Mouse (Mus musculus) c-Kit-positive CD71-positive TER-119-negative erythroid progenitor cells, embryonic 14.5 days (primary cell): ENCODE measurements around the gene Wnt6.

ENCODE experiments used
- DNase-seq: peaks from one replicate; pipeline ENCODE4 v3.0.0-alpha.2; 2013; ENCODE audit warnings: low read depth

Gene Wnt6

DNA sequence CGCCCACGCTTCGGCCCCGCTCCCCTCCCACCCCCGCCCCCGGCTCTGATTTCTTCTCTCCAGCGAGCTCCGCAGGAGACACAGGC is at the start of gene Wnt6:
Wnt6 (plus strand) TSS at position 48 of the 86 bp plus-strand sequence.
- DNase-seq = no peak

DNA sequence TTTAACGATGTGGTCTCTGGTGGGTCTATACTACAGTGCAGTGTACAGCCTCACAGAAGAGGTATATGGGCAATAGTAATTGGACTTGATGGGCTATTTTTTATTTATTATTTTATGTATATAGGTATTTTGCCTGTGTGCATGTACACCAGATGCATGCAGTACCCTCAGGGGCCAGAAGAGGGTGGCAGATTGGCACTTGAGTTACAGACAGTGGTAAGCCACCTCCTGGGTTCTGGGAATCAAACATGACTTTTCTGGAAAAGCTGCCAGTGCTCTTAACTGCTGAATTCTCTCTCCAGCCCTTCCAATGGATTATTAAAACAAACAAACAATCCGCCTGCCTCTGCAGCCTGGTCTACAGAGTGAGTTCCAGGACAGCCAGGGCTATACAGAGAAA is 47.9 kb upstream of the Wnt6 start:
- DNase-seq = peak; percentile 40

DNA sequence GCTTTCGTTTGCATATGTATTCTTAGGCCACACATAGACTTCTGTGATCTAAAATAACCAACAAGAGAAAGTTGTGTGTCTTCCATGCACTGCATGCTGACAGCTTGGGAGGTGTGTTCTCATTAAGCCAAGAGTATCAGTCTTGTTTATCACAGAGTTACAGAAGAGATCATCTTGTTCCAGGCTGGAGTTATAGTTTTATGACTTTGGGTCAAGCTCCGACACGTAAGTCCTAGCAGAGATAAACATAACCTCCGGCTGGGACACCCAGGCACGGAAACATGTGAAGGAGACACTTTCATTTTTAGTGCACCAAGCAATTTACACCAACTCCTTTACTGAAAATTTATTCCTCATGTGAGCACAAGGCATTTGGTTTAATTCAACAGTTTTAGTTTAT is 45.6 kb upstream of the Wnt6 start:
- no peak for DNase-seq

DNA sequence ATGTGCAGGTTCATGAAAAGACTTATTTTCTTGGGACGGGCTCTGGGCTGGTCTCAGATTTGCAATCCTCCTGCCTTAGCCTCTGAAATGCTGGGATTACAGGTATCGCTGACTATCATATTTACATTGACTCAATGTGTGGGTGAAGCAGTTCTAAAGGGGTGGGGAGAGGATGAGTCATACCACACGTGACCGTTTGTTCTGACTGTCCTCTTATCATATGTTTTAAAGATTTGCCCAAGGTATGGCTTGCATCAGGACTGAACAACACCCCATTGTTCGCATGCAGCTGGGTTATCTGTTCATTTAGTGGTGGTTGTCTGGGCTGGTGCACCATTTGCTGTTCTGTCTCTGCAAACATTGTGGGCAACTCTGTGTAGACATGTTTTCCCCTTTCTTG is 45.0 kb upstream of the Wnt6 start:
- DNase-seq = no peak

DNA sequence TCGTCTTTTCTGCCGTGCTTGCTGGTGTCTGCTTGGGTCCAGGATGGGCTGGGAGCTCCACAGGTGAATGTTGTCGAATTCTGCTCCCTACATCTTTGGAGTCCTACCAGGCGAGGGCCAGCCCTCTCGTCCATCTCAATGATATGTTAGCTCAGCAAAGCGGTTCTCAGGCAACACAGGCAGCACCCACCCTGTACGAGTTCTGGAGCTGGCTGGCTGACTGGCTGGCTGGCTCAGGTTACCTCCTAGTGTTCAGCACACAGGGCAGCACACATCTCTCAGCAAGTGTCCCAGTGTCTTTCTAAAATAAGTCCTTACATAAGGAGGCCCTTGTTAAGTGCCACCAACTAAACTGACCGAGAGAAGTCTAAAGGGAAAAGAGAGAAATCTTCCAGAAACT is 43.2 kb upstream of the Wnt6 start:
- no peak for DNase-seq

DNA sequence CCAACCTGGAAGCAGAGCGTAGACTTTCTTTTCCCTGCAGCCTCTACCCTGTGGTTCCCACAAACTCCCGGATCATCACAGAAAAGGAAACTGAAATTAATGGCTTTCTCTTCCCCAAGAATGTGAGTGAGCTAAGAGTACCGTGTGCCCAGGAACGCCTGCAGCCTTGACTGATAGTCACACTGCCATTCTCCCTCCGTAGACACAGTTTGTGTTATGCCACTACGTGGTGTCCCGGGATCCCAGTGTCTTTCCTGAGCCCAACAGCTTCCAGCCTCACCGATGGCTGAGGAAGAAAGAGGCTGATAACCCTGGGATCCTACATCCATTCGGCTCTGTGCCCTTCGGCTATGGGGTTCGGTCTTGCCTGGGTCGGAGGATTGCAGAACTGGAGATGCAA is 34.7 kb upstream of the Wnt6 start:
- no peak for DNase-seq

DNA sequence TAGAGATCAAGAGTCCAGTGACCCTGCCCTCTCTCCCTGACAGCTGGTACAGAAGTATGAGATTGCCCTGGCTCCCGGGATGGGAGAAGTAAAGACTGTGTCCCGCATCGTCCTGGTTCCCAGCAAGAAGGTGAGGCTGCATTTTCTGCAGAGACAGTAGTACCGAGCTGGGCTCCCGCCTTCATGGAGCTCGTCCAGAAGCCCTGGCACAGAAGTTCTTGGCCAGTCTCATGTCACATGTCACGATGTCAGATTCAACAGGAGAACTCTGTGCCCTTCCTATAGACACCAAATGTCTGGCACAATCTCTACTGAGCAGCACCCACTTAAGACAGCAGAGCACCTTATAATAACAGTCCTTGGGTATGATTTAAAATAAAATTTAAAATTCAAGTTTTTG is 34.2 kb upstream of the Wnt6 start:
- DNase-seq = no peak

DNA sequence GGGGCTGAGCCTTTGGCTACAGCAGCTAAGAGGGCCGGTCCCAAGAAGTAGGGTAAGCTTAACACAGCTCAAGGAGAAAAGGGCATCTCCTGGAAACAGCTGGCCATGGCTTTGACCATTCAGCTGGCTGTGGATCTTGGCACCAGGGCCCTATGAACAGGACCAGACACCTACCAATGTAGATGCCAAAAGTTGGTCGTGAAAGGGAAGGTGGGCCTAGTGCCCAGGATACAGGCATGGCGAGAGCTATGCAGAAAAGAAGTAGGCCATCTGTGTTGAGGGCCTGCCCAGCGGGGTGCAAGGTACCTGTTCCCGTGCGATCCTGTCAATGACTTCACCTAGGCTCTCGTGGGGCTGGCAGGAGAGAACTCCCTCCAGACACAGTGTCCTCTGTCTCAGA is 30.8 kb upstream of the Wnt6 start:
- DNase-seq = no peak

DNA sequence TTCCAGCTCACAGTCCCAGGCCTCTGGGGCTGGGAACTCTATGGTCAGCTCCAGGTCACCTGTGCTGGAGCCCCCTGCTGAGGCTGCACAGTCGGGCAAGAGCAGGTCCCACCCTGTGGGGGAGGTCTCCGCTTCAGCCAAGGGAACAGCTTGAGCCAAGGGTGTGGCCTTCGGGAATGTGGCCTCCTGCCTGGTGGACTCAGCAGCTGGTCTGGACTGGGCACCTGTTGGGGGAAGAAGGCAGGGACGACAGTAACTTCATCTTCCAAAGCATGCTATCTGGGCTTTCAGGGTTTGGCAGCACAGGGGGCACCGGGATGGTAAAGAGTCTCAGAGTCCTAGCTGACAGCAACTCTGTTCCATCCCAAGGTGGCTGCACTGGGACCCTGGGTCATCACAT is 24.4 kb upstream of the Wnt6 start:
- no peak for DNase-seq

DNA sequence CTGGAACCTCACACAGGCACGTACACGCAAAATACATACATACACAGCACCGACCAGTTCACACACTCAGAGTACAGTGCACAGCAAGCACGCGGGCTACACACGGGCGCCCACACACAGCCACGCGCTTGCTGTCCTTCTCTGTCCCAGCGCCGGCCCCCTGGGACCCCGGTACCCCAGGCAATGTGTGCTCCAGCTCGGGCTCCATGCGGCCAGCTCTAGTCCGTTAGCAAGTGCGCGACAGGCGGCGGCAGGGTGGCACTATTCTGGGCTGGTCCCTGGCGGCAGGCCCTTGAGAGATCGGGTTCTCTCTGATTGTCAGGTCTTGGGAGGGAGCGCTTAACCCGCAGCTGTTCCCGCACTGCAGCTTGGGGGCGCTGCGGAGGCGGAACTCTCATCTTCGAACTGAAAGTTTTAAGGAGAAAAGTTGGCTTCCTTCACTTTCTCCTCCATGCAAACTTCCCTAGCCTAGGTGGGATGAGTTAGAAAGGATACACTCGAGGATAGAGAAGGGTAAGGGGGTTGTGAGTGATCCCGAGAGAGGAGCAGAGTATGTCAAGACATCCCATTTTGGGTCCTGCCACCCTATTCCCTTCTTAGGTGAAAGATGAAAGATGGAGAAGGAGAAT is 22.9 kb upstream of the Wnt6 start, which contains the start of gene Prkag3:
Prkag3 (minus strand) TSS at position 579 of the 629 bp plus-strand sequence.
- peak; percentile 34 for DNase-seq

DNA sequence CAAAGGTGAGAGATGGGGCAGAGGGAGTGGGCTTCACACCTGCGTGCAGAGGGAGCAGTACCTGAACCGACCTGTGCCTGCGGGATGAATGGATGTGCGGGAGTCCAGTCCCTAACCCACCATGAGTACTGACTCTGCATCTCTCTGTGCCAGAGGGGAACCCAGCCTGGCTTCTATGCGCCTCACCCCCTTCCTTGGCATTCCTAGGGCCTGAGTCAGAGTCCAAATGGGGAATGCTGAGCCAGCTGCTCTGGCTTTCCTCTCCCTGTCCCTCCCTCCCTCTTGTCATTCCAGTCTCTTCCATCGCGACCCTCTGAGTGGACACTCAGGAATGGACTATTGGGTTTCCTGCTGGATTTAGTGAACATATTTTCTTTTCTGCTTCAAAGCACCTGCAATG is 22.4 kb upstream of the Wnt6 start:
- no peak for DNase-seq

DNA sequence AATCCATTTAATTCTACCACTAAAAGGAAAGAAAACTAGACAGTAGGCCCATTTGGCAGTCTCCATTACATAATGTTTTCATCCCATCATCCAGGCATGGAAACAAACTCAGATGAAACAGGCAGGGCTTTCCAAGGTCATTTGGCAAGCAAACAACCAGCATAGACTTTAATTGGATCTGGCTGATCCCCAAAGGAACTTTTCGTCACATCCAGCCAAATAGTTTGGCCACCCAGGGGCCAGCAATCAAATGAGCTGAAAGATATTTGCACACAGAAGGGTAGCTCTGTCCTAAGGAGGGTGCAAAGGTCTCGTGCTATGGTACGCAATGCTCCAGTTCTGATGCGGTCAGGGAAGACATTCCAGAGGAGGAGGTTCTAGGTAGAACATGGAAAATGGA is 21.0 kb upstream of the Wnt6 start:
- no peak for DNase-seq

DNA sequence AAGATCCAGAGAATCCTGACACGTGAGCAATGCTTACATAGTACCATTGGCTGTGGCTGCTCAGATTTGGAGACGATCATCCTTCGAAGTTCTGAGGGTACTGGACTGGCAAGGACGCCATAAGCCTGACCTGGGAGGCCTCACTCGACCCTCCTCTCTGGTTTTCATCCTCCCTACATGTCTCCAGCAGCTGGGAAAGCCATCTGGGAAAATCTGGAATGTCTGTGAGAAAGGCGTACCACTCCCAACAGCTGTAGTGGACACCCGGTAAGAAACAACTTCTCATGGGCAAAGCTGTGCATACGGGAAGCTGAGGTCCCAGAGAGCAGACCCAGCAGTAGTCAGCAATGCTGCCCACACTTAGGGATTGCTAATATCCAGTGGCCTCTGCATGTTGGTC is 19.5 kb upstream of the Wnt6 start:
- DNase-seq = no peak

DNA sequence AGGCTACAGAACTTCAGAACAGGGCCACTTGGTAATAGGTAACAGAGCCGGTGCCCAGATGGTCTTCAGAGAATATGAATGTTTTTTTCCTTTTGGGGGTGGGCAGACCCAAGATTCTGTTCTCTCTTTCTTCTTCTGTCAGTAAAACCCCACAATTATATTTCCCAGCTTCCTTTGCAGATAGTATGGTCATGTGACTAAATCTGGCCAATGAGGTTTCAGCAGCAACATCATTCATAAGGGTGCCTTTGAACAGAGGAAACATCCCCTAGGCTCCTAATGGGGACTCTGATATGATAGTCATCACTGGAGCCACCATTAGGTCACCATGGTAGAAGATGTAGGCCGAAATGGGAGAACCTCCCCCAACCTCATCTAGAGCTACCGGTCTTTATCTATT is 18.9 kb upstream of the Wnt6 start:
- DNase-seq = no peak

DNA sequence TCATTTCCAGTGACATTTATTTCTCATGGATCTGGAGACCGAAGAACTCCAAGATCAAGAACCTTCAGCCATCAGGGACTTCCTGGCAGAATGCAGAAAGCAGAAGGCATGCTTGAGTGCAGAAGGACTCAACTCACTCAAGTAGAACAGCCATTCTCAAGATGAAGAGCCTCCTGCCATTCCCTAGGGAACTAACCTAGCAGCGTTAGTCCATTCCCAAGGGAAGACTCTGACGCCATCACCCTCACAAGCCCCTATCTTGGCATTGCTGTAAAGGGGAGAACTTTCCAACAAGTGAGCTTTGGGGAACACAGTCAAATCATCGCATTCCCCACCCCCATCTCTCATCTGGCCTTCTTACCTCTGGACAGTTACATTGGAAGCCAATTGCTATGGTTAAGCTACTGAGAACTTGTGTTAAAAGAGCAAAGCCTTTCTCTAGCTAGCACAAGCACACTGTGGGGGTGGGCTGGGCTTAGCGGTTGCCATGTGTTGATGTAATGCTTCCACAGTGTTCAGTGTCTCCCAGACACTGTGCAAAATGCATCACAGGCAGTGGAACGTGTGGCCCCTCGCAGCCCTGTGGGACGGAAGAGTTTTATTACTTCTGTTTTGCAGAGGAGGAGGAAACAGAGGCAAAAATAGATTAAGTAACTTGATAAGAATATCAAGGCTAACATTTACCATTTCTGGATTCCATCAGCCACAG is 18.3 kb upstream of the Wnt6 start:
- DNase-seq = no peak

DNA sequence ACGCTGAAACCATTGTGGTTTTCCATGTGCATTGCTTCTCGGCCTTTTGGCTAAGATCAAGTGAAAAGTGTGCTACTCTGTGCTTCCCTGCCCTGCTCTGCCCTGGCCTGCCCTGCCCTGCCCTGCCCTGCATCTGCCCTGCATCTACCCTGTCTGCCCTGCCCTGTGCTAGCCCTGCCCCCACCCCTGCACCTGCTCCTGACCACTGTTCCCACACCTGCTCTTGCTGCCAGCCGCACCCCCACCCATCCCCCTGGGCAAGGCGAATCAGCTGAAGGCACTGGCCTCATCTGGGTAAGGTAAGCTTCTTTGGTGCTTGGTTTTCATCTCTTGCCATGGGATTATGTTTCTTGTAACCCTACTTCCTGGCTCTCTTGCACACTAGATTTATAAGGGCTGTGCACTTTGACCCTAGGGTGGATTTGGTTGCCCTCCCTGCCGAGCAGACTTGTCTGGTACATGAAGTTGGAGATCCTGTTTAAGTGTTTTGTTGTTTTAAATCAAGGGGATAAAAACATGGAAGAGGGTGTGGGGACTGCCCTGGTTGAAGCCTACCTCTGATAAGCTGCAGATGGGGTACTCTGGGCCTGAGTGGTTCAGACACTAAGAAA is 17.4 kb upstream of the Wnt6 start:
- no peak for DNase-seq

DNA sequence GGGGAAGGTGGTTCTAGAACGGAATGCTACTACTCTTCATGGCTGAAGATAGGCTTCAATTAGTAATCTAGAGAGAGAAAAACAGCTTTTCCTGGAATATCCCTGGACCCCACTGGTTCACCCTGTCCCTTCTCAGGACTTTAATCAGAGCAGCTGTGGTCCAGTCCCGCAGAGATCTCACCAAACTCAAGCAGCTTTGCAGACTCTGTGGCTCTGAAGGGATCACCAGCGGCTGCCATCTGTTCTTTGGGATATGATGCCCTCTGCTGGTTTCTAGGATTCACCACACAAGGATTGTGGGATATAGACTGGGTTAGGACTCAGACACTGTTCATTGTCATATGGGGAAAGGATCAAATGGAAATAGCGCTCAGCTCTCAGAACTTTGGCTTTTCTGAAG is 11.9 kb upstream of the Wnt6 start:
- no peak for DNase-seq

DNA sequence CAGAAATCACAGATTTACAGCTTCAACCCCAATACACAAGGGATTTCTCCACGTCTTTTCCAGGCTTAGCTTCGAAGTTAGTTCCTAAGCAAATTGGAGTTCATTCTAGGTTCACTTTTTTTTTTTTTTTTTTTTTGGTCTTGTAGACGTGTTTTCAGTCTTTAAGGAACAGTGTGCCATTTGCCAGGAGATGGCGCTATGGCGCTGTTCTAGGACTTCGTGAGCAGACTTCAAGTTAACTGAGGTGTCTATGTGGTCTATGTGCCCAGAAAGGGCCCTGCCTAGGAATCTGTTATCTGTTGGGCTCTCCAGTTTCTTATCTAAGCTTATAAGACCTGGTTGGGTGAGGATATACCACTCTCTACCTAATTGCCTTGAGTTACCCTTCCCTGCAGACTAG is 8.6 kb upstream of the Wnt6 start:
- peak; percentile 69 for DNase-seq

DNA sequence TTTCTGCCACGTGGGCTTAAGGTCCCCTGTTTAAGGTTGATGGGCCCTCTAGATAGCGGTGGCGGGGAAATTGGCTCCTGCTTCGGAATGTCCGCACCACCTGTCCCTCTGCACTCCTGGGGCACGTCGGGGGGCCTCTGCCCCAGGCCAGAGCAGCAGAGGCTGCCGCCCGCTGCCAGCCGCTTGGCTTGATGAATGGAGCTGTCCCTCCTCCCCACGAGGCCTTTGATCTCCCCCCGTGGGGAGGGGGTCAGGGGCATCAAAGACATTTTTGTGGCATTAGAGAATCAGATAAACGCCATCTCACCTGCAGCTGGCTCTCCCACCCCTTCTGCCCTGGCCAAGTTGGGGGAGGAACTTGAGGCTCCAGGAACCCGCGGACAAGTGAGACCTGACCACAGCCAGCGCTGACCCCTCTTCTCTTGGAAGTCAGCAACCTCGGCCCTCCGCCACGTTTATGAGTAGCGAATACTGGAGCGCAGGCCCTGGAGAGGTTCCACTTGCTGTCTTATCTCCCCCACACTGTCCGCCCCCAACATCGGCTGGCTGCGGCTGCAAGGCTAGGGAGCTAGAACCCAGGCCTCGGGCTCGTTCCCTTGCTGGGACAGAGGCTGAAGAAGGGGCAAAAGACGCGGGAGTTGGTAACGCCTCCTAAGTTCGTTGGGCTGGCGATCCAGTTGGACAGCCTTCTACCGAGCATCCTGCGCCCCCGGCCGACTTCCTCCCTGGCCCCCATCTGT is 795 bp upstream of the Wnt6 start:
- DNase-seq = no peak

DNA sequence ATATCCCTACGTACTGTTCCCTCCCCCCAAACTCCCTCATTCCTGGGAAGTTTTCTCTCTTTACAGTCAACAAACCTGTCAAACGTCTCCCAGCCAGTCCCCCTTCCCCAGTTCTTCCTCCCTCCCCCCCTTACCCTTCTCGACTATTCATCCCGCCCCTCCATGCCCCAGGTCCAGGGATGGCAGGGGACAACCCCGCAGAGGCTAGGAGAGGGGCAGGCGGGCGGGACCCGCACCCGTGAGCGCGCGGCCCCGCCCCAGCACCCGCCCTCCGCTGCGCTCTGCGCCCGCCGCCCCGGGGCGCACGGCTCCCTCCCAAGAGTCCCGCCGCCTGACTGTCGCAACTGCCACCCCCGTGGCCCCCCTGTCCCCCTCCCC is 236 bp upstream of the Wnt6 start:
- no peak for DNase-seq

DNA sequence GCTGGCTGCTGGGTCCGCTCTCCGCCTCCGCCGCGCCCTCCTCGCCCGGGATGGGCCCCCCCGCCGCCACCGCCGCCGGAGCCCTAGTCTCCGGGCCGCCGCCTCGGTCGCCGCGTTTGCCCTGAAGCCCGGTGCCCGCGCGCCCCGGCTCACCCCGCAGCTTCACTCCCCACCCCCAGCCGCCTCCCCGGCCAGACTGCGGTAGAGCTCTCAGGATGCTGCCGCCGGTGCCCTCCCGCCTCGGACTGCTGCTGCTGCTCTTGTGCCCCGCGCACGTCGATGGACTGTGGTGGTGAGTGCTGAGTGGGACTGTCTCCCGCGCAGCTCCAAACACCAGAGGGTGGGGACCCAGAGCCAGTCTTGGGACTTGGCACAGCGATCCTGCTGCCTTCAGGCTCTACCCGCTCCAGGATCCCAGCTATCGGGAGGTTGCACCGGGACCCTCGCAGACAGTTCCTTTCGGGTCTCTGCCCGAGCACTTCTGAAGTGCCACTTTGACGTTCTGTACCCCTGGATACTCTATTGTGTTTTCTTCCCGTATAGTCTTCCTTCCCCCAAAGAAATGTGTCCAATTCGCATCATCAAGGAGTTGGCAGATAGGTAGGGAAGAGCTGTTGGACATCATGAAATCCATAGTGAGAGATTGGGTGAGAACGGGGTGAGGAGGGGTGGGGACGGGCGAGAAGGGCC is 384 bp downstream of the Wnt6 start:
- DNase-seq = no peak

DNA sequence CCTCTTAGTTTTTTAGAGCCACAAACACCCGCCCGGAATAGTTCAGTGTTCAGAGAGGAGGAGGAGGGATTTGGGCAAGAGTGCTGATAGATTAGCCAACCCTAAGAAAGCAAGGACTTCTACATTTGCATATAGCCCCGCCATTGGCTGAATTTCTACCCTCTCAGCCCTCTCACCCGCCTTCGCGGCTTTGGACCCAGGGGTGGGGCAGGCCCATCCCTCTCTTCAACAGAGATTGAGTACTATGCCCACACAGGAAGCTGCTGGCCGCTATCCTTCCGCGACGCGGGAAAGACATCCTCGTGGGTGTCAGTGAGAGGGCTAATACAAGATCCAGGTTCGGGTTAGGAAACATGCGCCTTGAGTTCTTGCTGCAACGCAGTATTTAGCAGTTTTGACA is 1.4 kb downstream of the Wnt6 start:
- DNase-seq = peak; percentile 53

DNA sequence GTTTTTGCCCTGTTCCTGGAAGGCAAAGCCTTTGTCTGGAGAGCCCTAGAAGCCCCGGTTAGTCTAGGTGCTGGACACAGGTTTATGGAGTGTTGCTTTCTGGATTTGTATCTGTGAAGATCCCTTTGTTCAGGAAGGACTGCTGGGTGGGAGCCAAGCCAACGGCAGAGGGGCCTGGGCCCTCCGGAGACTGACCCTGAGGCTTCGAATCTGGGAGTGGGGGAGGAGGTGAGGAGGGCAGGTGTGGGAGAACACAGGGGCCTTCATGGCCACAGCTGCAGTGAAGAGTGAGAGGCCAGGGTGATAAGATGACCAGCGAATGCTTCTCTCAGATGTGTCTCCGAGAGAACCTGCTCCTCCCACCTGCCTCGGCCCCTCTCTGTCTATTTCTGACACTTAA is 2.4 kb downstream of the Wnt6 start:
- DNase-seq = no peak
